Mouse (Mus musculus): ENCODE data around the gene Ift57. TPM values are rescaled to one million over a fixed set of nuclear protein-coding genes. Genes with fewer than 3 reads are reported as not detected.

Gene Ift57
- polyA plus RNA-seq, 1 experiment = 14.7 TPM

GRCm38 (mm10) chr16:49726761-49727160 lies 27.7 kb downstream of the Ift57 start:
- no peak overlapping the region for H3K4me2 ChIP-seq (ENCODE audit: low read depth)
- no peaks in the 10 kb centered on the region for H3K27me3 ChIP-seq (ENCODE audit: control insufficient read depth, insufficient read depth, insufficient read length)
- H3K79me2 ChIP-seq (ENCODE audit: control insufficient read depth, insufficient read depth) = no peaks in the 10 kb centered on the region
- H3K4me3 ChIP-seq = no peak overlapping the region
- TF ChIP-seq TCF3 (IDR thresholded peaks at IDR 0.05; ENCODE audit: insufficient read length, low read depth) (no peak), SRF (IDR thresholded peaks at IDR 0.05; ENCODE audit: control insufficient read depth, insufficient read length, low read depth) (no peak), CEBPB (IDR thresholded peaks at IDR 0.05; ENCODE audit: insufficient read depth, poor library complexity, severe bottlenecking) (no peak), MAX (IDR thresholded peaks at IDR 0.05; ENCODE audit: low read depth) (no peak), USF1 (IDR thresholded peaks at IDR 0.05; ENCODE audit: low read depth) (no peak), REST (IDR thresholded peaks at IDR 0.05; ENCODE audit: insufficient read depth, insufficient read length) (no peak), MYOD1 (IDR thresholded peaks at IDR 0.05; ENCODE audit: control insufficient read depth in 1 of 3, insufficient read length in 2 of 3, low read depth in 2 of 3) (no peak), POLR2A (IDR thresholded peaks at IDR 0.05; ENCODE audit: insufficient read length, low read depth) (no peak), TCF12 (IDR thresholded peaks at IDR 0.05; ENCODE audit: insufficient read depth, poor library complexity, severe bottlenecking) (no peak), MYOG (IDR thresholded peaks at IDR 0.05; ENCODE audit: control insufficient read depth in 1 of 3, insufficient read depth in 1 of 3, insufficient read length in 2 of 3, low read depth in 2 of 3) (no peak), E2F4 (IDR thresholded peaks at IDR 0.05; ENCODE audit: insufficient read depth) (no peak), POLR2AphosphoS2 (IDR thresholded peaks at IDR 0.05; ENCODE audit: insufficient read length, low read depth) (no peak)
- no peaks in the 10 kb centered on the region for H3K36me3 ChIP-seq (ENCODE audit: control insufficient read depth, insufficient read depth)
- no peak overlapping the region for H3ac ChIP-seq (ENCODE audit: control insufficient read depth, insufficient read length)

- no peaks in the 10 kb centered on the region for H3K27me3 ChIP-seq (ENCODE audit: control insufficient read depth, insufficient read depth, insufficient read length)
- H3K79me2 ChIP-seq (ENCODE audit: control insufficient read depth, insufficient read depth) = no peaks in the 10 kb centered on the region
- no peak for TF ChIP-seq TCF3 (IDR thresholded peaks at IDR 0.05; ENCODE audit: insufficient read length, low read depth)
- no peak for TF ChIP-seq POLR2AphosphoS2 (IDR thresholded peaks at IDR 0.05; ENCODE audit: insufficient read length, low read depth)
- no peak for TF ChIP-seq SRF (IDR thresholded peaks at IDR 0.05; ENCODE audit: control insufficient read depth, insufficient read length, low read depth)
- no peak for TF ChIP-seq E2F4 (IDR thresholded peaks at IDR 0.05; ENCODE audit: insufficient read depth)
- TF ChIP-seq REST (IDR thresholded peaks at IDR 0.05; ENCODE audit: insufficient read depth, insufficient read length) = no peak
- TF ChIP-seq MYOD1 (IDR thresholded peaks at IDR 0.05; ENCODE audit: control insufficient read depth in 1 of 3, insufficient read length in 2 of 3, low read depth in 2 of 3) = no peak
- TF ChIP-seq CEBPB (IDR thresholded peaks at IDR 0.05; ENCODE audit: insufficient read depth, poor library complexity, severe bottlenecking) = no peak
- TF ChIP-seq POLR2A (IDR thresholded peaks at IDR 0.05; ENCODE audit: insufficient read length, low read depth) = no peak
- no peak for TF ChIP-seq MAX (IDR thresholded peaks at IDR 0.05; ENCODE audit: low read depth)
- TF ChIP-seq MYOG (IDR thresholded peaks at IDR 0.05; ENCODE audit: control insufficient read depth in 1 of 3, insufficient read depth in 1 of 3, insufficient read length in 2 of 3, low read depth in 2 of 3) = no peak
- no peak for TF ChIP-seq TCF12 (IDR thresholded peaks at IDR 0.05; ENCODE audit: insufficient read depth, poor library complexity, severe bottlenecking)
- TF ChIP-seq USF1 (IDR thresholded peaks at IDR 0.05; ENCODE audit: low read depth) = no peak
- no peak overlapping the region for H3ac ChIP-seq (ENCODE audit: control insufficient read depth, insufficient read length)
- H3K4me3 ChIP-seq = no peak overlapping the region
- no peak overlapping the region for H3K4me2 ChIP-seq (ENCODE audit: low read depth)
- H3K36me3 ChIP-seq (ENCODE audit: control insufficient read depth, insufficient read depth) = no peaks in the 10 kb centered on the region
Measured at GRCm38 (mm10) chr16:49736536-49736935, 37.5 kb downstream of the Ift57 start.

GRCm38 (mm10) chr16:49747360-49747759 lies 48.3 kb downstream of the Ift57 start:
- H3ac ChIP-seq (ENCODE audit: control insufficient read depth, insufficient read length) = no peak overlapping the region
- no peak overlapping the region for H3K4me3 ChIP-seq
- no peaks in the 10 kb centered on the region for H3K27me3 ChIP-seq (ENCODE audit: control insufficient read depth, insufficient read depth, insufficient read length)
- H3K36me3 ChIP-seq (ENCODE audit: control insufficient read depth, insufficient read depth) = no peaks in the 10 kb centered on the region
- H3K79me2 ChIP-seq (ENCODE audit: control insufficient read depth, insufficient read depth) = no peaks in the 10 kb centered on the region
- no peak for TF ChIP-seq MYOG (IDR thresholded peaks at IDR 0.05; ENCODE audit: control insufficient read depth in 1 of 3, insufficient read depth in 1 of 3, insufficient read length in 2 of 3, low read depth in 2 of 3)
- TF ChIP-seq TCF3 (IDR thresholded peaks at IDR 0.05; ENCODE audit: insufficient read length, low read depth) = no peak
- H3K4me2 ChIP-seq (ENCODE audit: low read depth) = no peak overlapping the region

- Histone ChIP-seq H3K4me2 (ENCODE audit: low read depth) (no peak overlapping the region), H3K79me2 (ENCODE audit: control insufficient read depth, insufficient read depth) (no peaks in the 10 kb centered on the region)
- no peak for TF ChIP-seq POLR2AphosphoS2 (IDR thresholded peaks at IDR 0.05; ENCODE audit: insufficient read length, low read depth)
- TF ChIP-seq E2F4 (IDR thresholded peaks at IDR 0.05; ENCODE audit: insufficient read depth) = no peak
- no peak for TF ChIP-seq REST (IDR thresholded peaks at IDR 0.05; ENCODE audit: insufficient read depth, insufficient read length)
- TF ChIP-seq MYOD1 (IDR thresholded peaks at IDR 0.05; ENCODE audit: control insufficient read depth in 1 of 3, insufficient read length in 2 of 3, low read depth in 2 of 3) = no peak
- no peak for TF ChIP-seq POLR2A (IDR thresholded peaks at IDR 0.05; ENCODE audit: insufficient read length, low read depth)
- TF ChIP-seq MYOG (IDR thresholded peaks at IDR 0.05; ENCODE audit: control insufficient read depth in 1 of 3, insufficient read depth in 1 of 3, insufficient read length in 2 of 3, low read depth in 2 of 3) = no peak
- no peak for TF ChIP-seq CEBPB (IDR thresholded peaks at IDR 0.05; ENCODE audit: insufficient read depth, poor library complexity, severe bottlenecking)
- no peak for TF ChIP-seq TCF3 (IDR thresholded peaks at IDR 0.05; ENCODE audit: insufficient read length, low read depth)
- no peak for TF ChIP-seq TCF12 (IDR thresholded peaks at IDR 0.05; ENCODE audit: insufficient read depth, poor library complexity, severe bottlenecking)
- no peak for TF ChIP-seq USF1 (IDR thresholded peaks at IDR 0.05; ENCODE audit: low read depth)
- TF ChIP-seq MAX (IDR thresholded peaks at IDR 0.05; ENCODE audit: low read depth) = no peak
Measured at GRCm38 (mm10) chr16:49752906-49753305, 53.9 kb downstream of the Ift57 start.

GRCm38 (mm10) chr16:49753318-49753717 lies 54.3 kb downstream of the Ift57 start:
- Histone ChIP-seq H3K4me3 (no peak overlapping the region), H3K27me3 (ENCODE audit: control insufficient read depth, insufficient read depth, insufficient read length) (no peaks in the 10 kb centered on the region), H3K36me3 (ENCODE audit: control insufficient read depth, insufficient read depth) (no peaks in the 10 kb centered on the region), H3ac (ENCODE audit: control insufficient read depth, insufficient read length) (no peak overlapping the region), H3K79me2 (ENCODE audit: control insufficient read depth, insufficient read depth) (no peaks in the 10 kb centered on the region), H3K4me2 (ENCODE audit: low read depth) (no peak overlapping the region)
- no peak for TF ChIP-seq POLR2AphosphoS2 (IDR thresholded peaks at IDR 0.05; ENCODE audit: insufficient read length, low read depth)

More at GRCm38 (mm10) chr16:49752906-49753305, 53.9 kb downstream of the Ift57 start:
- H3ac ChIP-seq (ENCODE audit: control insufficient read depth, insufficient read length) = no peak overlapping the region
- H3K36me3 ChIP-seq (ENCODE audit: control insufficient read depth, insufficient read depth) = no peaks in the 10 kb centered on the region
- no peaks in the 10 kb centered on the region for H3K27me3 ChIP-seq (ENCODE audit: control insufficient read depth, insufficient read depth, insufficient read length)
- no peak overlapping the region for H3K4me3 ChIP-seq

Measured in myocyte (in vitro differentiated cells).